Mouse (Mus musculus) left cerebral cortex, adult 18-20 months (tissue): ENCODE measurements around the gene Aebp2. TPM values are rescaled to one million over a fixed set of nuclear protein-coding genes. Genes with fewer than 3 reads are reported as not detected.

Experiments
- DNase-seq, 2 experiments: peaks; one replicate each; pipeline ENCODE4 v3.0.0; 2021 to 2022; ENCODE audit warnings: low spot score in 2 of 2, mixed read lengths in 1 of 2
- total RNA-seq, 2 experiments: library from RNA; stranded (reverse); gene quantifications; 2 replicates each; pipeline ENCODE4 v1.2.3; 2021

The Aebp2 gene
- total RNA-seq, 2 experiments from 2014 or later, result 67.3 to 69.2 TPM

DNA sequence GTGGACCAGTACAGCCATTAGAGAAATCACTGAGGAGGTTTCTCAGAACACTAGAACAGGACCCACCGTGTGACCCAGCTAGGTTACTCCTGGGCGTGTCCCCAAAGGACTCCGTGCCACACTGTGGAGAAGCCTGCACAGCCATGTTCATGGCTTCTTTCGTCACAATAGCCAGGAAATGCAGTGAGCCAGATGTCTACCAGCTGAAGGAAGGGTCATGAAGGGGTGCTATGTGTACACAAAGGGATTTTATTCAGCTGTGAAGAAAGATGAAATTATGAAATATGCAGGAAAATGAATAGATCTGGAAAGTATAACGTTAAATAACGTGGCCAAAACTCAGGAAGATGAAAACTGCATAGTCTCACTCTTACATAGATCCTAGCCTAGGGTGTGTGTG lies 69.7 kb downstream of the Aebp2 start:
- no peak for DNase-seq

DNA sequence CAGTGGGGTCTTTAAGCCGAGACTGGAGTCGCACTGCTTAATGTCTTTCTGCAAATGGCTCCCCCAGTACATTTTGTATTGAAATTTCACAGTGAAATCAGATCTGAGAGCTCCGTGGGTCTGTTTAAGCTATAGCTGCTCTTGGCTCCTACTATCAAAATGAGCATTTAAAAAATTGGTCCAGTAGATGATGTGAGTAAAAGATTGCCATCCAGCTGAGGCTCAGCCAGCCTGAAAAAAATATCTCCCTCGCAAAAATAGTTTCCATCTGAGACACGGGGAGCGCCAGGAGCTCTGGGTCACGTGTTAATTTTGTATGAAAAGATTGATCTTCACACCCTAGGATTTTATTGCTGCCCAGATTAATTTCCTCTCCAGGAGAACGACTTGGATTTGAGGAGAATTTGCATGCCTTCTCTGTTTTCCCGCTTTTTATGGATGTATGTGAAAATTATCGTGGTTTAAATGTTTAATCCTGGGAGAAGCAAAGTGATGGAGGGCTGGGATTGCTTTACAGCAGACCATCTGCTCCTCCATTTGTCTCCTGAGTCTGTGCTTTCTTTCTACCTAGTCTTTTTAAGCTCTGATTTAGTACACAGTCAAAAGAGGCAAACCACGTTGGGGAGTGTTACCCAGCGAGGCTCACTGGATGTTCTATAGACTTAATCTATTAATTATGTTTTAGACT lies 73.9 kb downstream of the Aebp2 start:
- DNase-seq, result no peak

DNA sequence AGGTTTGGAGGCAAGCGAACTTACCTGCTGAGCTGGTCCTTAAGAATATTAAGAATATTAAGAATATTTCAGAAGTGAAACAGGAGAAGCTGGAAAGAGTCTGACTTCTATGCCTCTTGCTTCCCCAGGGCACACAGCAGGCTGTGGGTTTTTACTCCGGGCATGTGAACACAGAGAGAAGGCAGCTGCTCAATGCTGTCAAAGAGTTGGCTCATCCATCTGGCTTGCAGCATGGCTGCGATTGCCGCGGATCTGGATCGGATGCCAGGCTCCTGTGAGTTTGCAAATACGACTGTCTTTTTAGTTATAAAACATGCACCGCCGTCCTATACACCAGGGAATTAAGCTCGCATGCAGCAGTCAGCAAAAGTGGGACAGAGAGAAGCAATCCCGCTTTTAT lies 75.5 kb downstream of the Aebp2 start:
- peak; percentile 26 to 29 for DNase-seq

DNA sequence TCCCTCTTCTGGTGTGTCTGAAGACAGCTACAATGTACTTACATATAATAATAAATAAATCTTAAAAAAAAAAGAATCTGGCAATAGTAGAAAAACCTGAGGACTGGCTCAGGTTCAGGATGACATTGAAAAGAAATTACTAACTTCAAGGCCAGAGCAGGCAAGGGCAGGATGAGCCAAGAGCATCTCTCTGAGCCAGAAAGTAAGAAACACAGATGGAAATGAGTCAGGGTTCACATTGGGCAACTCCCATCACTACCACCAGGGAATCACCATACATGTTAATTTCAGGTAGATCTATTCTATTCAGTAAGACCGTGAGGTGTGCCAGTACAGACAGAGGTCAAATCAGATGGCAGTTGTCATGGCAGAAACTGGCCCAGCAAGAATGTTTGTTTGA lies 76.1 kb downstream of the Aebp2 start:
- no peak for DNase-seq

DNA sequence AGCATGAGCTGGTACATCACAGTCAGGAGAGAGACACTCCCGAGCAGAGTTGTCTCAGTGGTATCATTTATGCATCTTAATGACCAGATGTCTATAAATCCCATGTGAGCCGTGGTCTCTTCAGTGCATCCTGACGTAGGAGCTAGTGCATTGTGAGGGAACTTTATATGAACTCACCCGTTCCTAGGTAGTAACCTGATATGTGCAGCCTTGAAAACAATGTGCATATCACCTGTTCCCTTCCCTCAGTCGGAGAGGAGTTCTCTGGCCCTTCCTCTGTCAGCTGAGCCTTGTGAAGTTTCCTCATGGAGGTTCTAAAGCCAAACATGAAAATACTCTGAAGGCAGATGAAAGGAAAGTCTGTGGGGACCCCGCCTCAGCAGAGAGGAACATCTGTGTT lies 78.8 kb downstream of the Aebp2 start:
- DNase-seq, result no peak

DNA sequence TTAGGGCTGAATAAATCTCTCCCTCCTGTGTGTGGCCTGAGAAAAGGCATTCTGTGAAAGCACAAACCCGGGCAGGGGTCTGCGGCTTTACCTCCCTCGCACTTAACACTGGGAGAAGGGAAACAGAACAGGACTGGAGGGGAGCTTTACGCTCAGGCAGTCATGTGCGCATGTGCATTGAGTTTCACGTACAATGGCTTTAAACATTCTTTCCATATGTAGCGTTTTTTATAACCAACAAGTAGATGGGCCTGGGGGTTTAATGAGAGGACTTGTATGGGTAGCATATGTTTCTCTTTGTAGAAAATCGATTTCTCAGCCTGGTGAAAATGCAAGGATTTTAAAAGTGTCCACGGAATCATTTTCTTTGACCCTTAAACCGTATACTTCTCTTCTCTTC lies 82.7 kb downstream of the Aebp2 start:
- no peak for DNase-seq

DNA sequence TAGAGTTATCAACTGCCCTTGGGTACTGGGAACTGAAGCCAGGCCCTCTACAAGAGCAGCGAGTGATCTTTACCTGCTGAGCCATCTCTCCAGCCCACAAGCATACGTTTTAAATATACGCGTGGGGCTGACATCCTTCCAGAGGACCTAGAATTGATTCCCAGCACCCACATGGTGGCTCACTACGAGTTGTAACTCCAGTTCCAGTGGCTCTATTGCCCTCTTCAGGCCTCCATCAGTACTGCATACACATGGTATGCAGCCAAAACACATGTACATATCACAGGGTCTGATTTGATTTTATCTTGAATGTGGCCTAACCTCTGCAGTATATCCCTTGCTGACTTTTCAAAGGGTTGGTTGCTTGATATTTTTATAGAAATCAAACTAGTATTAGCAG lies 83.6 kb downstream of the Aebp2 start:
- DNase-seq, result no peak

DNA sequence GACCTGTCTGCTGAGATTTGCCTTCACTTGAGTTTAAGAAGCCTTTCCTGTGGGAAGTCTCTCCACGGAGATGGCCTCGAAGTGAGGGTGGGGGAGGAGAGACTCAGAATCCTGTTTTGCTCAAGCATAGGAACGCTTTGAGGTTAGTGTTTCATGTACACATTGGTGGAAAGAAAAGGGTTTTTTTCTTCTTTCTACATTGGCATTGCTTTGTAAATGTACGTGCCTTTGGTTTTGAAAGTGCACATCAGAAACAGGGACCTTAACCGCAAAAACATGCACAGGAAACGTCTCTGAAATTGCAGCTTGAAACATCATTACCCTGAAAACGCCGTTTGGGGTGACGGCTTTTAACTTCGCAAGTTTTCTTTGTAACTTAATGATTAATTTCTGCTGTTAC lies 85.6 kb downstream of the Aebp2 start:
- DNase-seq, result no peak

DNA sequence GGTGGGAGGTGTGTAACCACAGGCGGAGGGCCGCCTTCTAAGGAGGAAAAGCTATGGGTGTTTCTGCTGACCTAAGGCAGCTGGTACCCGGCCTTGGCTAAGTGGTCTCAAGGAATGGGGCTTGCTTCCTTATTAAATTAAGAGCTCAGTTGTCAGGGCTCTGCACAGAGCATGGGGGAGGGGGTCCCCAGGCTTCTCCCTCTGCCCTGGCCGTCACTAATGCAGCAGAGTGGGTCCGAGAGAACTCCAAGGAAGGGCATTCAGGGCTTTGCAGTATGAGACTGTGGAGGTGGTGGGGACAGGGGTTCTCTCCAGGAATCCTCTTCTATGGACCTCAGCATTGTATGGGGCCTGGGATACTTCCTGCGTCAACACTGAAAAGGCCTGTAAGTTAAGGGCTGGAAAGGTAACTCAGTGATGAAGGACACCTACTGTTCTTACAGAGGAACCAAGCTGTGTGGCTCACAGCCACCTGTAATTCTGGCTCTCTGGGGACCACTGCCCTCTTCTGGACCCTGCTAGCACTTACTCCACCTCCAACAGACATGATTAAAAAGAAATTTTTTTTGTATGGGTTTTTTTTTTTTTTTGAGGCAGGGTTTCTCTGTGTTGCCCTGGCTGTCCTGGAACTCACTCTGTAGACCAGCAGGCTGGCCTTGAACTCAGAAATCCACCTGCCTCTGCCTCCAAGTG lies 87.1 kb downstream of the Aebp2 start:
- DNase-seq, result no peak

DNA sequence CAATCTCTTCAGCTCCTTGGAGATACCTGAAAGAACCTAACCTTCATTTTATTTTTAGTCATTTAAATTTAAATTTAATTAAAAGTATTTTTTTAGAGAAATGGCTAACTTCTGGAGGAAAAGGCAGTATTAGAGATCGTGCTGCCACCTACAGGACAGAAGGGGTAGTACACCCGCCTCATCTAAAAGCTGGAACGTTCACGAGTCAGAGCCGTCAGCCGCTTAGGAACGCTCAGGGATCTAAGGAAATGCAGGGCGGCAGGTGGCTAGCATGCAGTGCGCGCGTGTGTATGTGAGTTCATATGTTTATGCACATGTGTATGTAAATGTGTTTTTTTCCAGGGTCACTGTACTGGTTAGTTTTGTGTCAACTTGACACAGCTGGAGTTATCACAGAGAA lies 90.3 kb downstream of the Aebp2 start:
- DNase-seq, result peak; percentile 69 to 73

DNA sequence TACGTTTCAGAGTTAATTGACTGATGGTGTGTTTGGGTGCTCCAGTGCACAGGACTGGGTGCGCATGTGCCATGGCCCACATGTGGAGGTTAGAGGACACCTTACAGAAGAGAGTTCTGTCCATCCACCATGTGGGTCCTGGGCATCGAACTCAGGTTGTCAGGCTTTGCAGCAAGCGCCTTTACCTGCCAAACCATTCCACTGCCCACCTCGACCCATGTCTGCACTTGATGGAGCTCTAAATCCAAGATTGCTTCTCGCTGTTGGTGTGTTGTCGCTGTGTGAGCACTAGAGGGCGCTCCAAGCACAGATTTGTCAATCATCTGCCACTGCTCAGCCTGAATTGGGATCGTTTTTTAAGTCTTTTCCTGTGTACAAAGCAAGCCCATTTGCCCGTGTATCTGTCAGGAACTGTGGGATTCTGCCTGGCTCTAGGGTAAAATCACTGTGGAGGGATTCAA lies 92.5 kb downstream of the Aebp2 start:
- peak; percentile 73 to 82 for DNase-seq

DNA sequence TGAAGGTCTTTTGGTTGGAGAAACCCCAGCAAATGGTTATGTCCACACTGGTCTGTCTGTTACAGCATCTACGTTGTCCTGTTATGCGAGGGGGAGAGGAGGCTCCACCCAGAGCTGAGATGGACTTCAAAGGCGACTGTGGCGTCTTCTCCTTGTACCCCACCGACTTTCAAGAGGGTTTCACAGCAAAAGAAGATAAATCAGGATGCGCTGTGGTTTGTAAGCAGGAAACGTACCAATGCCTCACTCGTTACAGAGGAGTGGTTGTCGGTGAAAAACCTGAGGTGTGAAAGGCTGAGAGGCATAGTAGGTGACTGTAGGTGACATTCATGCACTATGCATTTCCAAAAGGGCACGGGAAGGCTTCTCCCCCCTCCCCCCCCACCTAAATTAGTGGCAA lies 99.6 kb downstream of the Aebp2 start:
- DNase-seq, result no peak

Other genes with a start within 250 kb of the Aebp2 start
- 100 to 1,000 TPM; 110 to 111 TPM for gene Plekha5, start 198.6 kb upstream of the Aebp2 start, total RNA-seq
- gene Gm11077, start 106.6 kb downstream of the Aebp2 start, total RNA-seq, result not detected